ENCODE assay signal across 11 mouse cellular contexts in genomic region chr9:50029030-50029429, GRCm38 (mm10).
DNase-seq lines count a peak whose midpoint lies in the region; TF ChIP-seq lines count a peak whose summit lies in the region.
"Had no signal": no experiment of that assay in that cellular context is flagged by ENCODE, and none has a peak within 500 bp of the region (broad histone marks: within the 10 kb centered on the region; RNA-seq: fewer than 3 reads in every experiment).

No protein-coding gene starts in this region.

- no peak overlapping the region for H3K27ac ChIP-seq in ES-E14 (ENCODE audit: insufficient read depth, low read depth, low read length, poor library complexity, severe bottlenecking)
- H3K27ac ChIP-seq: embryonic facial prominence, embryonic 12.5 days; neural tube, embryonic 13.5 days had no signal

- no peak overlapping the region for H3K9ac ChIP-seq in ES-E14 (ENCODE audit: insufficient read depth, low read depth, low read length, poor library complexity, severe bottlenecking)
- H3K9ac ChIP-seq: embryonic facial prominence, embryonic 12.5 days; neural tube, embryonic 13.5 days had no signal

- H3K4me1 ChIP-seq in ES-E14 (ENCODE audit: control insufficient read depth in 2 of 2, insufficient read depth in 2 of 2, low read length in 2 of 2, poor library complexity in 1 of 2) = no peaks in the 10 kb centered on the region

- intact Hi-C loops in gastrocnemius, postnatal 36 days (cut with DNase I) = no loop called here

- in situ Hi-C loops in ES-E14 (cut with MboI; ENCODE audit: low sequenced_read_pairs in 2 of 2, unreplicated experiment in 2 of 2) = no loop called here

- H3ac ChIP-seq in myocyte (ENCODE audit: control insufficient read depth, insufficient read length) = no peak overlapping the region

- no peak for TF ChIP-seq POLR2A in myocyte (IDR thresholded peaks at IDR 0.05; ENCODE audit: insufficient read length, low read depth)

- no peaks in the 10 kb centered on the region for H3K79me2 ChIP-seq in myocyte (ENCODE audit: control insufficient read depth, insufficient read depth)

- H3K27me3 ChIP-seq in myocyte (ENCODE audit: control insufficient read depth, insufficient read depth, insufficient read length) = no peaks in the 10 kb centered on the region
- H3K27me3 ChIP-seq: embryonic facial prominence, embryonic 12.5 days; neural tube, embryonic 13.5 days had no signal

- H3K4me3 ChIP-seq in ES-E14 (ENCODE audit: insufficient read depth in 1 of 2, low read depth in 1 of 2, low read length in 2 of 2, poor library complexity in 1 of 2, severe bottlenecking in 1 of 2) (no peak overlapping the region), myocyte (no peak overlapping the region)
- H3K4me3 ChIP-seq: embryonic facial prominence, embryonic 12.5 days; neural tube, embryonic 13.5 days had no signal

- no peak overlapping the region for H3K4me2 ChIP-seq in myocyte (ENCODE audit: low read depth)
- H3K4me2 ChIP-seq: embryonic facial prominence, embryonic 12.5 days; heart, embryonic 11.5 days; neural tube, embryonic 13.5 days had no signal

- no peaks in the 10 kb centered on the region for H3K36me3 ChIP-seq in ES-E14 (ENCODE audit: control insufficient read depth, insufficient read depth, low read length, poor library complexity, severe bottlenecking)
- H3K36me3 ChIP-seq in myocyte (ENCODE audit: control insufficient read depth, insufficient read depth) = no peaks in the 10 kb centered on the region
- H3K36me3 ChIP-seq: embryonic facial prominence, embryonic 12.5 days; neural tube, embryonic 13.5 days had no signal

- peak; percentile 8 to 50 for DNase-seq in kidney, postnatal 36 days
- no peak for DNase-seq in kidney, adult 18-20 months
- DNase-seq in ES-E14 (ENCODE audit: low read depth, low spot score) (peak; percentile 42), ZHBTc4 (ENCODE audit: low read depth, low spot score) (peak; percentile 64)
- no peak for DNase-seq in gastrocnemius, postnatal 36 days
- no peak for DNase-seq in neural tube, embryonic 10.5 days (ENCODE audit: extremely low spot score, low spot score)
- DNase-seq: thymus, postnatal 14 days had no signal

- no peaks in the 10 kb centered on the region for H3K9me3 ChIP-seq in ES-E14 (ENCODE audit: control insufficient read depth, insufficient read depth, low read depth, low read length)
- H3K9me3 ChIP-seq: embryonic facial prominence, embryonic 12.5 days; neural tube, embryonic 13.5 days had no signal

TF ChIP-seq in ES-E14, 5 proteins besides CTCF, POLR2A, EP300 and RAD21:
- no peak for TF ChIP-seq MAFK (IDR thresholded peaks at IDR 0.05; ENCODE audit: insufficient read depth, low read depth, low read length)
- TF ChIP-seq CHD2 (IDR thresholded peaks at IDR 0.05; ENCODE audit: low read depth, low read length) = no peak
- TF ChIP-seq ZC3H11A (IDR thresholded peaks at IDR 0.05; ENCODE audit: borderline replicate concordance, low read depth, low read length) = no peak
- no peak for TF ChIP-seq ZNF384 (IDR thresholded peaks at IDR 0.05; ENCODE audit: low read depth, low read length)
- TF ChIP-seq HCFC1 (IDR thresholded peaks at IDR 0.05; ENCODE audit: borderline replicate concordance, insufficient read depth, low read length) = no peak

TF ChIP-seq in myocyte, 11 proteins besides CTCF, POLR2A, EP300 and RAD21:
- peak; percentile 67 for TF ChIP-seq REST (IDR thresholded peaks at IDR 0.05; ENCODE audit: insufficient read depth, insufficient read length)
- peak; percentile 79 for TF ChIP-seq MAX (IDR thresholded peaks at IDR 0.05; ENCODE audit: low read depth)
- no peak for TF ChIP-seq POLR2AphosphoS2 (IDR thresholded peaks at IDR 0.05; ENCODE audit: insufficient read length, low read depth)

Comparison
In these comparisons a context has a peak if more than half of its experiments do, and no peak if none do; other contexts are left out.
1. DNase-seq: peak in kidney, postnatal 36 days (2 of 2), ES-E14 (single experiment) and ZHBTc4 (single experiment); none in kidney, adult 18-20 months (single experiment), gastrocnemius, postnatal 36 days (0 of 2) and neural tube, embryonic 10.5 days (single experiment).